Mouse (Mus musculus): ENCODE results near the gene Ppm1d. TPM values are rescaled to one million over a fixed set of nuclear protein-coding genes. Genes with fewer than 3 reads are reported as not detected.
A peak's percentile ranks its signal among the peaks of the same experiment; 100 is the strongest.

The Ppm1d gene
- total and polyA plus RNA-seq, 3 experiments: 19.0 to 26.4 (median 25.1) TPM

GRCm38 (mm10) chr11:85311645-85312490 lies 824 bp downstream of the Ppm1d start (continued):
- TF ChIP-seq MYC (IDR thresholded peaks at IDR 0.05; ENCODE audit: low read depth, low read length) (peak; percentile 40), RAD21 (IDR thresholded peaks at IDR 0.05; ENCODE audit: low read depth, low read length) (peak; percentile 18; the same call in 1 of the 2 replicates), SIN3A (IDR thresholded peaks at IDR 0.05; ENCODE audit: low read length) (peak; percentile 29), ZKSCAN1 (IDR thresholded peaks at IDR 0.05; ENCODE audit: borderline replicate concordance, low read depth, low read length) (no peak), IRF4 (IDR thresholded peaks at IDR 0.05; ENCODE audit: low read depth, low read length) (no peak), BHLHE40 (IDR thresholded peaks at IDR 0.05; ENCODE audit: low read depth, low read length) (no peak), TBP (conservative IDR thresholded peaks at IDR 0.05; ENCODE audit: low read depth, low read length) (peak; percentile 95), NELFE (IDR thresholded peaks at IDR 0.05; ENCODE audit: low read depth, low read length) (no peak)

- in situ Hi-C loops (cut with MboI; ENCODE audit: low pct_ligation_motif_present, low pct_unique_long_range_greater_than_20kb, low sequenced_read_pairs): no loop called here
- peak; percentile 85 for DNase-seq (ENCODE audit: extremely low read depth)
- H3K4me3 ChIP-seq (replicated peaks in 1 of 3; ENCODE audit: low read depth in 2 of 3, low read length in 2 of 3, poor library complexity in 1 of 3): peak overlapping the region; percentile 62 to 94 (median 70)
- H3K36me3 ChIP-seq (replicated peaks in 1 of 2; ENCODE audit: control insufficient read depth in 1 of 2, insufficient read depth in 1 of 2, low read length in 1 of 2): peaks cover 4 to 22% of the 10 kb centered on the region in 2 experiments
- dilution Hi-C loops (cut with MboI; ENCODE audit: extremely low pct_ligation_motif_present, extremely low pct_unique_long_range_greater_than_20kb, low sequenced_read_pairs): no loop called here
- H3K27me3 ChIP-seq (replicated peaks): no peaks in the 10 kb centered on the region
- no peak overlapping the region for H3K27ac ChIP-seq (ENCODE audit: insufficient read depth, low read depth)
- peaks cover 48% of the 10 kb centered on the region for H3K79me2 ChIP-seq (replicated peaks; ENCODE audit: control insufficient read depth, extremely low read depth, insufficient read depth, poor library complexity, severe bottlenecking)
- peak overlapping the region; percentile 52; the same call in 1 of the 2 replicates for H3K4me2 ChIP-seq (ENCODE audit: insufficient read depth, low read depth, poor library complexity, severe bottlenecking)
- peak overlapping the region; percentile 75 for H3K9ac ChIP-seq (ENCODE audit: insufficient read depth, low read depth)
- H3K4me1 ChIP-seq (ENCODE audit: control insufficient read depth in 1 of 2, insufficient read depth in 2 of 2): peaks cover 4 to 31% of the 10 kb centered on the region in 2 experiments; a peak in 2 of 4 replicates
- peaks cover 3% of the 10 kb centered on the region for H3K9me3 ChIP-seq (replicated peaks; ENCODE audit: low read length)
- TF ChIP-seq MEF2A (IDR thresholded peaks at IDR 0.05; ENCODE audit: borderline replicate concordance, low read depth, low read length) (peak; percentile 92), ZNF384 (IDR thresholded peaks at IDR 0.05; ENCODE audit: low read depth, low read length) (no peak), JUN (IDR thresholded peaks at IDR 0.05; ENCODE audit: insufficient read depth, low read depth, low read length) (no peak; the same call in 1 of the 2 replicates), GABPA (IDR thresholded peaks at IDR 0.05; ENCODE audit: insufficient replicate concordance, low read depth, low read length) (no peak), POLR2A (IDR thresholded peaks at IDR 0.05; ENCODE audit: low read depth, low read length) (no peak), CTCF (conservative IDR thresholded peaks at IDR 0.05 in 1 of 2, IDR thresholded peaks at IDR 0.05 in 1 of 2; ENCODE audit: low read depth in 2 of 2, low read length in 2 of 2) (no peak), CHD1 (IDR thresholded peaks at IDR 0.05; ENCODE audit: low read depth, low read length) (no peak; the same call in 1 of the 2 replicates), USF2 (conservative IDR thresholded peaks at IDR 0.05; ENCODE audit: low read depth, low read length) (no peak), ZKSCAN1 (IDR thresholded peaks at IDR 0.05; ENCODE audit: borderline replicate concordance, low read depth, low read length) (no peak), JUND (conservative IDR thresholded peaks at IDR 0.05; ENCODE audit: low read depth, low read length) (no peak), MXI1 (IDR thresholded peaks at IDR 0.05; ENCODE audit: low read depth, low read length) (peak; percentile 59; the same call in 1 of the 2 replicates), MAZ (IDR thresholded peaks at IDR 0.05; ENCODE audit: low read depth, low read length) (no peak), E2F4 (IDR thresholded peaks at IDR 0.05; ENCODE audit: insufficient replicate concordance, low read depth, low read length) (no peak), HCFC1 (IDR thresholded peaks at IDR 0.05; ENCODE audit: low read depth, low read length) (no peak), SMC3 (IDR thresholded peaks at IDR 0.05; ENCODE audit: low read depth, low read length) (no peak), TBP (conservative IDR thresholded peaks at IDR 0.05; ENCODE audit: low read depth, low read length) (no peak), UBTF (IDR thresholded peaks at IDR 0.05; ENCODE audit: low read depth, low read length) (no peak), SIN3A (IDR thresholded peaks at IDR 0.05; ENCODE audit: low read length) (peak; percentile 68; the same call in 1 of the 2 replicates), NRF1 (IDR thresholded peaks at IDR 0.05; ENCODE audit: low read depth, low read length) (no peak), NELFE (IDR thresholded peaks at IDR 0.05; ENCODE audit: low read depth, low read length) (no peak), ETS1 (conservative IDR thresholded peaks at IDR 0.05; ENCODE audit: low read depth, low read length) (peak; percentile 43; the same call in 1 of the 2 replicates), MYC (IDR thresholded peaks at IDR 0.05; ENCODE audit: low read depth, low read length) (no peak), MAX (IDR thresholded peaks at IDR 0.05; ENCODE audit: low read length) (0 out of 2 replicates have a peak, but pooled peaks have one; percentile 2), RCOR1 (conservative IDR thresholded peaks at IDR 0.05; ENCODE audit: low read depth, low read length) (no peak), POLR2AphosphoS2 (IDR thresholded peaks at IDR 0.05; ENCODE audit: low read depth, low read length) (0 out of 2 replicates have a peak, but pooled peaks have one; percentile 55), ELF1 (IDR thresholded peaks at IDR 0.05; ENCODE audit: low read depth, low read length) (no peak), BHLHE40 (IDR thresholded peaks at IDR 0.05; ENCODE audit: low read depth, low read length) (no peak), EP300 (IDR thresholded peaks at IDR 0.05; ENCODE audit: low read length) (peak; percentile 57), TCF12 (IDR thresholded peaks at IDR 0.05; ENCODE audit: low read depth, low read length) (no peak), IRF4 (IDR thresholded peaks at IDR 0.05; ENCODE audit: low read depth, low read length) (peak; percentile 77), USF1 (IDR thresholded peaks at IDR 0.05; ENCODE audit: low read depth, low read length) (no peak), KAT2A (IDR thresholded peaks at IDR 0.05; ENCODE audit: insufficient replicate concordance, low read length) (0 out of 2 replicates have a peak, but pooled peaks have one; percentile 62), ZC3H11A (IDR thresholded peaks at IDR 0.05; ENCODE audit: low read depth, low read length) (no peak)
Measured at GRCm38 (mm10) chr11:85312818-85313217, 1.8 kb downstream of the Ppm1d start.
